Mouse (Mus musculus) bone marrow macrophage, adult 2 months (primary cell): ENCODE results near the gene Mroh2a. TPM values are rescaled to one million over a fixed set of nuclear protein-coding genes. Genes with fewer than 3 reads are reported as not detected.
"Not testable (repeated sequence)": the region's sequence is repeated elsewhere in the genome, so short reads cannot be mapped to it uniquely, and the experiment has no call there.

ENCODE experiments used
- H3K27ac ChIP-seq: 2 replicates; pipeline ENCODE4 v1.5.1; 2012; ENCODE audit warnings: low read depth, low read length; ENCODE audit not compliant: insufficient read depth
- H3K4me1 ChIP-seq: 2 replicates; pipeline ENCODE4 v1.6.1; 2012; ENCODE audit warnings: low read length; ENCODE audit not compliant: control insufficient read depth, insufficient read depth
- H3K4me3 ChIP-seq: 2 replicates; pipeline ENCODE4 v1.5.1; 2012; ENCODE audit warnings: mild to moderate bottlenecking, low read length, moderate library complexity; ENCODE audit not compliant: insufficient read depth
- CTCF ChIP-seq: IDR thresholded peaks from 2 replicates; pipeline ENCODE4 v1.5.1; 2012; ENCODE audit warnings: low read depth, mild to moderate bottlenecking, low read length, moderate library complexity
- POLR2A ChIP-seq: IDR thresholded peaks from 2 replicates; pipeline ENCODE4 v1.6.1; 2012; ENCODE audit warnings: mild to moderate bottlenecking, low read depth, low read length, borderline replicate concordance
- polyA plus RNA-seq: library from polyadenylated mRNA; stranded (reverse); fragments of >200 nt; gene quantifications from 2 replicates; pipeline ENCODE4 v1.2.4, GENCODE M21; 2012; ENCODE audit not compliant: missing spikeins, insufficient read depth, insufficient read length

Mroh2a gene
- polyA plus RNA-seq, 1 experiment: 1.6 TPM

DNA sequence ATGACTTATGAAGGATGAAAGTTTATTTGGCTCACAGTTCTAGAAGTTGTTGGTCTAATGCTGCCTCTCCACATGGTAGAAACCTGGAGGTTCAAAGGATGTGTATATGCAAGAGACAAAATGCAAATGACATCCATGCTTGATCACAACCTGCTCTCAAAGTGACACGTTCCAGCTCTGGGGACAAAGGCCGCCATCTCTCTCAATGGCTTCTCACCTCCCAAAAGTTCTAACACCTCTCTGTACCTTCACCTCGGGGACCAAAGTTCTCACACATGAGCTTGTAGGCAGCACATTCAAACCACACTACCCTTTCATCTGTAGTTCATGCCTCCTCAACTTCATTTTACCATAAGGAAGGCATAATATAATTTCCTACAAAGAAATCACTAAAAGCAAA is 9.2 kb upstream of the Mroh2a start:
- Histone ChIP-seq H3K4me3 (no peak overlapping the region), H3K27ac (no peak overlapping the region), H3K4me1 (no peaks in the 10 kb centered on the region)
- TF ChIP-seq CTCF (no peak), POLR2A (no peak)

GRCm38 (mm10) chr1:88218051-88218450 is 8.7 kb upstream of the Mroh2a start:
- no peak overlapping the region for H3K27ac ChIP-seq
- H3K4me1 ChIP-seq: no peaks in the 10 kb centered on the region
- no peak for TF ChIP-seq POLR2A
- no peak for TF ChIP-seq CTCF
- H3K4me3 ChIP-seq: no peak overlapping the region

- no peak overlapping the region for H3K4me3 ChIP-seq
- TF ChIP-seq CTCF (no peak), POLR2A (no peak)
- no peaks in the 10 kb centered on the region for H3K4me1 ChIP-seq
- no peak overlapping the region for H3K27ac ChIP-seq
Measured at GRCm38 (mm10) chr1:88218591-88218990, 8.2 kb upstream of the Mroh2a start.

DNA sequence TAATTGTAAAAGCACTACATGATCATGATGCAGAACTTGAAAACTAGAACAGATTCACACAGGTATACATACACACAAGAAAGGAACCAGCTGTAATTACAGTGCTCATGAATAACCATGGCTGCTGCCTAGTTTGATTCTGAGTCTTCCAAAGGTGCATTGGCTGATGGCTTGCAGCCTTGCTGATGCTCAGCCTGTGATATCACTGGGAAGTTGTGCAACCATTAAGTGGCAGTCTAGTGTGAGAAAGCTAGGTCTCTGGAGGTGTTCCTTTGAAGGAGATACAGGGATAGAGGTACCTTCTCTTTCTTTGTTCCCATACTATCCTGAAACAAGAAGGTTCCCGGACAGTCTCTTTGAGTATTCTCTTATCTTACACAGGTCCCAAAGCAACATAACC is 7.7 kb upstream of the Mroh2a start:
- Histone ChIP-seq H3K4me1 (no peaks in the 10 kb centered on the region), H3K4me3 (no peak overlapping the region), H3K27ac (no peak overlapping the region)
- no peak for TF ChIP-seq POLR2A
- no peak for TF ChIP-seq CTCF

GRCm38 (mm10) chr1:88220336-88220735 is 6.5 kb upstream of the Mroh2a start:
- no peak overlapping the region for H3K4me3 ChIP-seq
- no peak for TF ChIP-seq CTCF
- TF ChIP-seq POLR2A: no peak
- no peak overlapping the region for H3K27ac ChIP-seq
- H3K4me1 ChIP-seq: no peaks in the 10 kb centered on the region

DNA sequence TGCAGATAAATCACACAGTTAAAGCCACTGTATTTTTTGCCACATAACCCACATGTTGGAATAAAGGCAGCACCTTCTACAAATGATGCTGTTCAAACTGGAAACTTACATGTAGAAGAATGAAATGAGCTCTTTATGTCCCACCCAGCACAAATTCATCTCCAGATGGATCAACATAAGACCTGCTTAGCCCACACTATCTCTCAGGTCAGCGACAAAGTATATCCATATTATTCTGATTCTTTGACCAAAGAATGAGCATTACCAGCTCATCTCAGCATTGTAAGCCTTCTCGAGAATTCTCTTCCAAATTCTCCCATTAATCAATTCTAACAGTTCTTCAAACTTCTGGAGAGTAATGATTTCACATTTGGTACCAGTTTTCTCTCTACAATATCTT is 4.6 kb upstream of the Mroh2a start:
- H3K4me1 ChIP-seq: peaks cover 6% of the 10 kb centered on the region
- no peak overlapping the region for H3K4me3 ChIP-seq
- H3K27ac ChIP-seq: no peak overlapping the region
- TF ChIP-seq CTCF: no peak
- TF ChIP-seq POLR2A: no peak

DNA sequence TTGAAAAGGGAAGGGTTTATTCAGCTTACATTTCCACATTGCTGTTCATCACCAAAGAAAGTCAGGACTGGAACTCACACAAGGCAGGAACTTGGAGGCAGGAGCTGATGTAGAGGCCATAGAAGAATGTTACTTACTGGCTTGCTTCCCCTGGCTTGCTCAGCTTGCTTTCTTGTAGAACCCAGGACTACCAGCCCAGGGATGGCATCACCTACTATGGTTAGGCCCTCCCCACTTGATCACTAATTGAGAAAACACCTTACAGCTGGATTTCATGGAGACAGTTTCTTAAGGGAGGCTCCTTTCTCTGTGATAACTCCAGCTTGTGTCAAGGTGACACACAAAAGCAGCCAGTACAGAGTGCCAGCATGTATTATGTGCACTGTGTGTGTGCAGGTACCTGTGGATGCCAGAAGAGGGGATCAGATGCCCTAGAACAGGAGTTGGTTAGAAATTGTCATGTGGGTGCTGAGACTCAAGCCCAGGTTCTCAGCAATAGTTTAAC is 3.7 kb upstream of the Mroh2a start:
- peaks cover 10% of the 10 kb centered on the region for H3K4me1 ChIP-seq
- H3K4me3 ChIP-seq, H3K27ac ChIP-seq: not testable (repeated sequence)

DNA sequence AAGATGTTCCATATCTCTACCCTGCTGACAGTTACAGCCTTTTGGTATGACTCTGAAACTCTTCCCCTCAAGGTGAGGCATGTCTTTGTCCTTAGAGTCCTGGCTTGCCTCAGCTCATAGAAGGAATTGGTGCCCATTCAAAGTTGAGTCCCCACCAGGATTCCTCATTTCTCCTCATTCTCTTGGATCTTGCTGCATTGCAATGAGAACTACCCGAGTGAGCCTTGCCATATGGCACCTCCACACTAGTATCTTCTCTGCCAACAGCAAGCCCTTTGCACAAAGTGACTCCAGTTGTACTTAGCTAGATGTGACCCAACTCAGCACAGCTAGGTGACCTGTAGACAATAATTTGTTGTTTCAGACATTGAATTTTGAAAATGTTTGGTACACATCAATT is 3.2 kb upstream of the Mroh2a start:
- Histone ChIP-seq H3K4me3 (no peak overlapping the region), H3K27ac (no peak overlapping the region), H3K4me1 (peaks cover 10% of the 10 kb centered on the region)
- TF ChIP-seq CTCF: no peak
- no peak for TF ChIP-seq POLR2A

GRCm38 (mm10) chr1:88224029-88224776 is 2.6 kb upstream of the Mroh2a start:
- peaks cover 10% of the 10 kb centered on the region for H3K4me1 ChIP-seq
- no peak overlapping the region for H3K27ac ChIP-seq
- no peak for TF ChIP-seq POLR2A
- TF ChIP-seq CTCF: no peak
- no peak overlapping the region for H3K4me3 ChIP-seq

GRCm38 (mm10) chr1:88225301-88225700 is 1.5 kb upstream of the Mroh2a start:
- not testable (repeated sequence) for H3K4me3 ChIP-seq, H3K27ac ChIP-seq
- H3K4me1 ChIP-seq: peaks cover 10% of the 10 kb centered on the region

GRCm38 (mm10) chr1:88225741-88226140 is 1.0 kb upstream of the Mroh2a start:
- no peak overlapping the region for H3K4me3 ChIP-seq
- TF ChIP-seq CTCF (no peak), POLR2A (no peak)

More at GRCm38 (mm10) chr1:88225741-88226140, 1.0 kb upstream of the Mroh2a start:
- Histone ChIP-seq H3K27ac (no peak overlapping the region), H3K4me1 (peaks cover 10% of the 10 kb centered on the region)
